Mouse (Mus musculus): Measurements from ENCODE around the gene Rhbdf2.

DNA sequence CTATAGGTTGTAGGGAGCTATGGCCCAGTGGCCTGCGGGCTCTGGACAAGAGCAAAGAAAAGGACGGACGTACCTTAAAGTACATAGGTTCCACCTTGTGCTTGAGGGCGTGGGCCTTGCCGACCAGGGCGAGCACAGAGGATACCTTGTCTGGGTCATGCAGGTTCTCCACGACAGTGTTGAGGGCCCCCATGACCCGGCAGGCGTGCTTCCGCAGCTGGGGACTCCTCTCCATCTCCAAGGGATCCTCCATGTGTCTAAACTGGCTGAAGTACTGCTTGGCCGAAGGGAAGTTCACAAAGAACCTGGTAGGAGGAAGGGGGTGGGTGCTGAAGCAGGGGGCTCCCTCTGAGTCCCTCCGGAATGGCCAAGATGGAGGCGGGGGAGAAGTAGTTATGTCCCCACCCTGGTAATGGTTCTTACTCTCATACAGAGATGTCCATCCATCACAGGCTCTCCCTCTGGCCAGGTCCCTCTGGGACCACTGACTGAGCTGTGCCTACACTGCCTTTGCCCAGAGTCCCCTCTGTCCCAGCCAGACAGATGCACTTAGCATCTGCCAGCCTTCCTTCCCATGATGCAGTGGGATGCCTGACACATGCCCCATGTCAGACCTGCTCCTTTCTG, 23.0 kb upstream of the Rhbdf2 start:
- no peak for TF ChIP-seq TAL1 (IDR thresholded peaks at IDR 0.05; ENCODE audit: low read length)
- no peak for TF ChIP-seq GATA1 (IDR thresholded peaks at IDR 0.05; ENCODE audit: low read length)
